Mouse (Mus musculus): ENCODE data around the gene Rsf1.

The Rsf1 gene

DNA sequence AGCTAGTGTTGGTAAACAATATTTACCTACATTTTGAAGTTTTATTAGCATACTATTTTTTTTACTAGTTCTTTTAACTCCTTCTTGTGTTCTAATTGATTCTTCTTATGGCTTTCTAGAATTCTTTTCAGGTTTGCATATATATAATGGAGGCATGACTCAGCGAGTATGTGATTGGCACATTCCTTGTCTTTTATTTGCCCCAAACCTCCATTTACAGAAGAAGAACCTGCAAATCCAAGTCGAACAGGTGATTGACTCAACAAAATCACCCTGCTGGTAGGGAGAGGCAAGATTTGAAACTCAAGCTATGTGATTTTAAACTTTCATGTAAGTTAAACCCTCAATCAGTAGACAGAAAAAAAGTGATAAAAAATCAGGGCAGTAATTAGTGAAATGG is 51.6 kb downstream of the Rsf1 start:
- DNase-seq (ENCODE audit: low spot score in 2 of 2) = no peak

GRCm38 (mm10) chr7:97632897-97633296 is 53.2 kb downstream of the Rsf1 start:
- no peak for DNase-seq (ENCODE audit: low spot score in 2 of 2)

- no peak for DNase-seq (ENCODE audit: low spot score in 2 of 2)
Observed at GRCm38 (mm10) chr7:97645060-97645459, 65.4 kb downstream of the Rsf1 start.

GRCm38 (mm10) chr7:97647656-97648055 is 68.0 kb downstream of the Rsf1 start:
- DNase-seq (ENCODE audit: low spot score in 2 of 2) = no peak

DNA sequence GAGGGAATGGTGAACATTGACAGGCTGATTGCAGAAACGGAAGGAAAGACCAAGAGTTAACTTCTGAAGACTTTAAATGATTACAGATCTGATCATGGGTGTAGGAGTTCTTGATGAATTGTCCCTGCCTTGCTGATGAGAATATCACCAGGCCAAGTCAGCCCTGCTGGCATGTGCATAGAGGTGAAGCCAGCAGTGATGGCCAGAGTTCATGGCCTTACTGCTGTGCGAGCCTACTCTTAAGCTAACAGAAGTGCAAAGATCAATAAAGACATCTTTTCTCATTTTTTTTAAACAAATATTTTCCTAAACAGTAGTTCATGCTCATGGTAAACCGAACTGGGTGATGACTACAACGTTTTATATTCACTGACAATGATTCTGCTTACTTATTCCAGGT is 71.0 kb downstream of the Rsf1 start:
- DNase-seq (ENCODE audit: low spot score in 2 of 2) = no peak

DNA sequence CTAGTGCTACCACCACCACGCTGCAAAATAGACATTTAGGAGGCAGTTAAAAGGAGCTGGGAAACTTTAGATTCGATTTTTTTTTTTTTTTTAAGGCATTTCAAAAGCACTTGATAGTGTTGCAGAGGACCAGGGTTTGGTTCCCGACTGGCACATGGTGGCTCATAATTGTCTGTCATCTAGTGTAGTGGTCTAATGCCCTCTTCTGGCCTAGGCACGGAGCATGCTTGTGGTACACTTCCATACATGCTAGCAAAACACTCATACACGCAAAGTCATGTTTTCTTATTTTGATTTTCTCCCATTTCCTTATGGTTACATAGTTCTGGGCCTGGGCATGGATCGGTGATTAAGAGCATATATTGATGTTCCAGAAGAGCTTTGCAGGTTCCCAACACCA is 76.5 kb downstream of the Rsf1 start:
- no peak for DNase-seq (ENCODE audit: low spot score in 2 of 2)

DNA sequence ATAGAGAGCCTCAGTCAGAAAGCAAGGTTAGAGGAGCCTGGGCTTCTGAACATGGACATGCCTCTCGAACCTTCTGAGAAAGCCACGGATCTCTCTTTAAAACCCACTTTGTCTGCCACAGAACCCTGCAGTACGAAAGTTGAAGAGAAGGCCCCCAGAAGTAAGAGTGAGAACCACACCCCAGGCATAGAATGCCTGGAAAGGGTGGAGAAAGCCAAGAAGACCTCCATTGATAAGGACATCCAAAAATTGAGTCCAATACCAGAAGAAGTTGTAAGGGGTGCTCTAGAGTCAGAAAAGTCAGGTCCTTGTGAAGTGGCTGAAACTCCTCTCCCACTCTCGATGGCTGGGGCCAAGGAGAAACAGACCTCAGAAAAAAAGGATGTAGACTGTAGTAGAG is 81.9 kb downstream of the Rsf1 start:
- no peak for DNase-seq (ENCODE audit: low spot score in 2 of 2)

- no peak for DNase-seq (ENCODE audit: low spot score in 2 of 2)
Observed at GRCm38 (mm10) chr7:97679239-97679638, 99.5 kb downstream of the Rsf1 start.

DNA sequence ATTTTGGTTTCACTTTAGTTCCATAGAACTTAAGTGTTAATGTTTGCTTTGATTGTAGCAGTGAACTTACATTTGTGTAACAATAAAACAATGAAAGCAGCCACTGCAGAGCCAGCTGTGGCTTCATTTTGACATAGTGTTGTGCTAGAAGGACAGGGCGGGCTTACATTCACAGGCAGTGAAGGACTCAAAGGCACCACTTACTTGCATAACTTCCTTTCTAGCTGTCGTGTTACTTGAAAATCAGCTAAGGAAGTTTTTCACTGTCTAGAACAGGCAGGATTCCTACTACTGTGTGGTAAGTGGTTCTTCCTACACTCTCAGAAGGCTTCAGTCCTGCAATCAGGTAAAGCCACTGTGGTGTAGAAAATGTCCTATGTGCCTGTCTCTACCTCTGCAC is 108.1 kb downstream of the Rsf1 start:
- DNase-seq (ENCODE audit: low spot score in 2 of 2) = no peak

GRCm38 (mm10) chr7:97695441-97695840 is 115.8 kb downstream of the Rsf1 start:
- DNase-seq (ENCODE audit: low spot score in 2 of 2) = no peak

DNA sequence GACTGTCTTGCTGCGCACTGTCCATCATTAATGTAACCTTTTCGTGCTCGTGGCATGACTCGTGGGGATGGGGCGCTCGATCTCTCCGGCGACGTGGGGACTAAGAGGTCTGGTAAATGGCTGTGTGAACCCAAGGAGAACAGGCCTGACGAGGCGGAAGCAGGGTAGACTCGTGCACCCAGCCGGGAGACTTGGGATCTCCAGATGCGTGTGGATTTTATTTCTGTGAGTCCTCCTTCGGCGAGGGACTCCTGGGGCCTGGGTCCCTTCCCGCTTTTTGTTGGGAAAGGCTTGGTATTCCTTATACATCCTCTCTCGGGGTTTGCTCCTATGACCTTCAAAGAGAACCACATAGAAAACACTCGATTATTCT is 116.4 kb downstream of the Rsf1 start:
- no peak for DNase-seq (ENCODE audit: low spot score in 2 of 2)

DNA sequence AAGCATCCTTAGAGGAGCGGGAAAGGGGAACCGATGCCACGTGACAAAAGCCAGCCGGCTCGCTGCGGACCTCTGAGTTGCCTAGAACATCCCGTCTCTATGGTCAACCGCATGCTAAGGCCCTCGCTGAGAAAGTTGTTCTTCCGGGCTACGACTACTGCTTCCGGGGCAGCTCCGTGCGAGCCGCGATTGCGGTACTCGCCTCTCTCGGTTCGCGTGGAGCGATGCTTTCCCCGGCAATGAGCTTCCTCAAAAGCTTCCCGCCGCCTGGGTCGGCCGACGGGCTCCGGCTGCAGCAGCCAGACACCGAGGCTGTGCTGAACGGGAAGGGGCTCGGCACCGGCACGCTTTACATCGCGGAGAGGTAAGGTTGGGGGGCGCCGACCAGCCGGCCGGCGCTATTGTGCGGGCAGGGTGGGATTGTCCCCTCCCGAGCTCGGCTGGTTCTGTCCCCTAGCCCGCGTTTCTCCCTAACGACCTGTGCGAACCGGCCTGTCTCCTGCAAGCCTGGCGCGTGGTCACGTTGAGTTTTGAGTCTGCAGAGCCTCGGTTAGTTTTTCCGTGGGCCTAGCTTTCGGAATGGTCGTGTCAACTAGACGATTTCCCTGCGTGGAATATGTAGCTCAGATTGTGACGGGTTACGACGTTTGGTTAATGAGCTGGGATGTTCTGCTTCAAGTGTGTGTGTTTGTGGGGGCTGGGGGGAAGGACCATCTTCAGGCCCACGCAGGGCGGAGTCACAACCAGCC is 117.0 kb downstream of the Rsf1 start, which contains the start of gene Clns1a:
Gene Clns1a, plus strand, starts transcription at position 129 of the 749 bp plus-strand sequence.
- peak; percentile 88 to 91 for DNase-seq (ENCODE audit: low spot score in 2 of 2)

DNA sequence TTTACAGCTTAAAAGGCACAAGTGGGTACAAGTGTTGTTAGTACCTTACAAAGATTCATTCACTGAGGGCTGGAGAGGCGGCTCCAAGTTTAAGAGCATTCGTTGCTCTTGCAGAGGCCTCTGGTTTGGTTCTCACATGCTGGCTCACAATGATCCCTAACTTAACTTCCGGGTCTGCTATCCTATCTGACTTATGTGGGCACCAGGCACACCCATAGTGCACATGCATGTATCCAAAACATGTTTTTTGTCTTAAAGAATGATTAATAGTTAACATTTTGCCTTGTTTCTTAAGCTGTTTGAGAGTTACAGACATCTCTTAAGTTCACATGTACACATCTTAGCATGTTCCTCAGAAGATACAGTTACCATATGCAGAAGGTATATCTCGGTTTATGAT is 120.5 kb downstream of the Rsf1 start:
- no peak for DNase-seq (ENCODE audit: low spot score in 2 of 2)

DNA sequence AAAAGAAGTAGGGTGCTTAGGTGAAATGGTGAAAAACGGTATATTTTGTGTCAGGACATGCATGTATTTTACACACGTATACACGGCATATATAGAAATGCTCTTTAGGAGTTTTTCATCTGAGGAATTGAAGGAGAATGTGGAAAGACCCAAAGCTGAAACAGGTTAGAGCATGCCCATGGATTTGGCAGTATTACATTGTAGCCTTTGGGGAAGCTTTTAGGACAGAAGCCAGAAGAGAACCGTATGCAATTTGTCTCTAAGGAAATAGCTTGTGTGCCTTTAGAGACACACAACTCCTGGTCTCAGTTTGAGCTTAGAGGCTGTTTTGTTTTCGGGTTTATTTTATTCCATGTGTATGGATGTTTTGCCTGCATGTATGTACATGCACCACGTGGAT is 121.4 kb downstream of the Rsf1 start:
- no peak for DNase-seq (ENCODE audit: low spot score in 2 of 2)

- no peak for DNase-seq (ENCODE audit: low spot score in 2 of 2)
Observed at GRCm38 (mm10) chr7:97707123-97707522, 127.4 kb downstream of the Rsf1 start.

GRCm38 (mm10) chr7:97707809-97708208 is 128.1 kb downstream of the Rsf1 start:
- no peak for DNase-seq (ENCODE audit: low spot score in 2 of 2)

- no peak for DNase-seq (ENCODE audit: low spot score in 2 of 2)
Observed at GRCm38 (mm10) chr7:97709204-97709603, 129.5 kb downstream of the Rsf1 start.

DNA sequence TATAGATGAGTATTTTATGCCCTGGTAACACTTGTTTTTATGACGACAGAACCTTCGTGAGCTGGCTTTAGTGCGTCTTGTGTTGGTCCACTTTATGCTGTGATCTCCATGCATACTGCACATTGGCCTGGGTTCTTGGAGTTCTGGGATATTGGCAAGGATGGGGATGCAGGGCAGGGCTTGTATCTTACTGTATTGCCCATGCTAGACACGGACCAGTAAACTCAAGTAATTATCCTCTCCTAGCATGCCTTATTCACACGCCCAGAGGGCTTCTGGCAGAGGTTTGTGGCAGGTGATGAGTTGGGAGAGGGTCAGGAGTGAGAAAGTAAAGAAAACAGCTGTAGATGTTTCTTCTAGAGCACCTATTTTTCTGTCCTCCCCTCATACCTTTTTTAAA is 135.0 kb downstream of the Rsf1 start:
- no peak for DNase-seq (ENCODE audit: low spot score in 2 of 2)

- DNase-seq (ENCODE audit: low spot score in 2 of 2) = no peak
Observed at GRCm38 (mm10) chr7:97717326-97717725, 137.6 kb downstream of the Rsf1 start.

DNA sequence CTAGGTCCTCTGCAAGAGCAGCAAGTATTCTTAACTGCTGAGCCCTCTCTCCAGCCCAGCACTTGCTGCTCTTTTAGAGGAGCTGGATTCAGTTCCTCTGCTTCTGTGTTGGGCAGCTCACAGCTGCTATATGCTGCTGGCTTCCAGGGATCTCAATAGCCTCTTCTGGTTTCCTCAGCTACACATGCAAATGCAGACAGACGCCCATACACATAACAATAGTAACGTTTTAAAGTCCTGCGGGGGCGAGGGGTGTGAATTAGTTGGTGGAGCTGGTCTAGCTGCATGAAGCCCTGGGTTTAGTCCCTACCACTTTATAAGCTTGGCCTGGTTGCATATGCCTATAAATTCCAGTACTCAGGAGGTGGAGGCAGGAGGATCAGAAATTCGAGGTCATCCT is 139.4 kb downstream of the Rsf1 start:
- no peak for DNase-seq (ENCODE audit: low spot score in 2 of 2)

GRCm38 (mm10) chr7:97720109-97720508 is 140.4 kb downstream of the Rsf1 start:
- no peak for DNase-seq (ENCODE audit: low spot score in 2 of 2)

- DNase-seq (ENCODE audit: low spot score in 2 of 2) = no peak
Observed at GRCm38 (mm10) chr7:97722278-97722918, 142.7 kb downstream of the Rsf1 start.
